Mouse (Mus musculus): ENCODE measurements around the gene Zfp292.
"Not testable (repeated sequence)": the region's sequence is repeated elsewhere in the genome, so short reads cannot be mapped to it uniquely, and the experiment has no call there.

DNA sequence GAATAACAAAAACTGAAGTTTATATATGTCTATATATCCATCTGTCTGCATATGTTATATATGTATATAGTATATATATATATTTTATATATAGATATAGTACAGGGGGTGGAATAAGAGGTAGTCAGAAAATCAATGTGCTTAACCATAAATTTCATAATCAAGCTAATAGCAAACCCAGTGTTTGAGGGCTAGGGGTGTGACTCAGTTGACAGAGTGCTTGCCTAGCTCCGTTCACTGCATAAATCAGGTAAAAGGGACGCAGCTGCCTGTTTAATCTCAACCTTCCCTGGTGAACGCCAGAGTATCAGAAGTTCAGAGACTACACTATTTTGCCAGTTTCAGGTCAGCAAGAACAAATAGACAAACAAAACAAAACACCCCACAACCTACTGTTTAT is 18.8 kb upstream of the Zfp292 start:
- TF ChIP-seq CTCF (IDR thresholded peaks at IDR 0.05; ENCODE audit: low read depth, low read length); POLR2A (IDR thresholded peaks at IDR 0.05; ENCODE audit: extremely low read depth, insufficient read depth, low read length): not testable (repeated sequence)
